ENCODE assay signal across 14 mouse cellular contexts in the genomic region with DNA sequence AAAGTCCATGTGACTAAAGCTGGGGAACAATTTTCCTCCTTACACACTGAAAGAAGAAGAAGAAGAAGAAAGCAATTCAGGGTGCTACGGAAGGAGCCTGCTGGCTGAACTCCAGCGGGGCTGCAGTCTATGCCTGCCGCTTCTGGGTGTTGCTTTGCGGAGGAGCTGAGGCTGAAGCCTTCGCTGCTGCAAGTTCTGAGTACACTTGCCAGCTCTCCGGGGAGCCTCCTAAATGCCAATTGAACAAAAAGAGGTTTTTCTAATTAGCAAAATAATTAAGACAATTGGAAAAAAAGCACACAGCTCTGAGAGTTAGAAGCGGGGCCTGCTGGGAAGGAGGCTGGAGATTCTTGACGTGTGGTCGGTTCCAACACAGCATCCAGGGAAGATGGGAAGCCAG.
DNase-seq lines count a peak whose midpoint lies in the region; ATAC-seq lines count a peak whose summit lies in the region.
"Had no signal": no experiment of that assay in that cellular context is flagged by ENCODE, and none has a peak within 500 bp of the region (broad histone marks: within the 10 kb centered on the region; RNA-seq: fewer than 3 reads in every experiment).

No protein-coding gene starts in this region.

- peak; percentile 35 for DNase-seq in heart, adult 11 months
- DNase-seq in heart, postnatal 36 days: no peak
- DNase-seq in R1 (ENCODE audit: low read depth, low spot score): peak; percentile 64
- peak; percentile 26 to 60 for DNase-seq in layer of hippocampus, adult 8-10 months (ENCODE audit: low spot score in 2 of 2)
- peak; percentile 47 to 49 for DNase-seq in right cerebral cortex, adult 2 months (ENCODE audit: low spot score in 2 of 2)
- DNase-seq in gastrocnemius, adult 8-10 months (ENCODE audit: low spot score in 2 of 2): no peak
- no peak for DNase-seq in adrenal gland, postnatal 14 days
- DNase-seq: adrenal gland, postnatal 25 days; cerebellum, postnatal 36 days; gastrocnemius, postnatal 10 days; heart, postnatal 10 days; kidney, adult 11 months; kidney, postnatal 14 days had no signal

- intact Hi-C loops in heart, postnatal 36 days (cut with DNase I): no loop called here

- ATAC-seq in activated CD4-positive, CD25-positive, alpha-beta regulatory T cell, adult 4 months: no peak

Comparison
In these comparisons a context has a peak if more than half of its experiments do, and no peak if none do; other contexts are left out.
1. DNase-seq: peak in heart, adult 11 months (single experiment), R1 (single experiment), layer of hippocampus, adult 8-10 months (2 of 2) and right cerebral cortex, adult 2 months (2 of 2); none in heart, postnatal 36 days (0 of 2), gastrocnemius, adult 8-10 months (0 of 2) and adrenal gland, postnatal 14 days (single experiment).